Mouse (Mus musculus) urinary bladder, postnatal 36 days (tissue): Measurements from ENCODE around the gene Lsr.
"Not testable (repeated sequence)": the region's sequence is repeated elsewhere in the genome, so short reads cannot be mapped to it uniquely, and the experiment has no call there.

Source experiments
- DNase-seq, 2 experiments: peaks; one replicate each; pipeline ENCODE4 v3.0.0; 2022; ENCODE audit warnings: low spot score in 2 of 2, mixed read lengths in 1 of 2

Gene Lsr

DNA sequence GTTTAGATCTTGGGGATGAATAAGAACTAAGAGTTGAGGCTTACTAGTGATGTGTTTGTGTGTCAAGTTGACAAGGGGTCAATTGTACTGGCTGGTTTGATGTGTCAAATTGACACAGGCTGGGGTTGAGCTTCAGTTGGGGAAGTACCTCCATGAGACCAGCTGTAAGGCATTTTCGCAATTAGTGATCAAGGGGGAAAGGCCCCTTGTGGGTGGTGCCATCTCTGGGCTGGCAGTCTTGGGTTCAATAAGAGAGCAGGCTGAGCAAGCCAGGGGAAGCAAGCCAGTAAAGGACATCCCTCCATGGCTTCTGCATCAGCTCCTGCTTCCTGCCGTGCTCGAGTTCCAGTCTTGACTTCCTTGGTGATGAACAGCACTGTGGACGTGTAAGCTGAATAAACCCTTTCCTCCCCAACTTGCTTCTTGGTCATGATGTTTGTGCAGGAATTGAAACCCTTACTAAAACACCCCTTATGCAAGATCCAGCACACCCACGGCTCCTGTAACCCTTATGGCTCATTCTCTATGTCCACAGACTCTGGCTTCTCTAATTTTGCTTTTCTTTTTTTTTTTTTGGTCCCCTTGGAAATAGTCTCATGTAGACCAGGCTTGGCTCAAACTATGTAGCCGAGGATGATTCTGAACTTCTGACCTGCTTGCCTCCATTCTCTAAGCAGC, 37.7 kb downstream of the Lsr start:
- not testable (repeated sequence) for DNase-seq

DNA sequence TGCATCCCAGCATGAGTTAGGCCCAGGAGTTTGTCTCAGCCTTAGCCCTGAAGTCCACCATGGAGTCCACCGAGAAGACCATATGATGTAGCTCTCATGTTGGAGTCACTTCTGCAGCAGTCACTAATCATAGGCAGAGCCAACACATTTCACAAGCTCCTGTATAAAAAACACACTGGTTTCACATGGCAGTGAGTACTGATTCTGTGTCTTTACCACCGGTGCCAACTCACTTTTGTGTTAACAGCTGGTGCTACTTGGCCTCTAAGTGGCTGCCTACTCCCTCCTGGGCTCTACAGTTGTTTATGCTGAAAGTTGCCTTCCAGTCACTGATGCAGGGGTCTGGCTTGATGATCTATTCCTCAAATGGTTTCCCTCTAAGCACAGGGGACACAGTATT, 48.7 kb downstream of the Lsr start, which contains the start of gene Hamp2:
Gene Hamp2 (minus strand): TSS at position 101 of the 400 bp plus-strand sequence.
- not testable (repeated sequence) for DNase-seq

DNA sequence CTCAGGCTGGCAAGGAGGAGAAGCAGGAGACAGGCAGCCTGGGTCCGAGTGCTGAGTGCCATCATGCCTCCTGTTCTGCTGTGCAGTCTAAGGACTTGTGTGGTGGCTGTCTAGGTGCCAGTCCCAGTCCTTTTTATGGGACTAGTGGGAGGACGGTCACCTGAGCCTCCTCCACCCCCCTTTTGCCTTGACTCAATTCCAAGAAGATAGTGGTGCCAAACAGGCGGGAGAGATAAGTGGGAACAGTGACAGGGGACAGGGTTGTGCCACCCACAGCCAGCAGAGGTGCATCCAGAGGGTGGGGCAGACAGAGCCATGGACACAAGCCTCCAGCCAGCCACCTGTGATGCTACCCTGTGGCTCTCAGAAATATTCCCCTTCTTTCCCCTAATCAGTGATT, 49.2 kb downstream of the Lsr start:
- no peak for DNase-seq

DNA sequence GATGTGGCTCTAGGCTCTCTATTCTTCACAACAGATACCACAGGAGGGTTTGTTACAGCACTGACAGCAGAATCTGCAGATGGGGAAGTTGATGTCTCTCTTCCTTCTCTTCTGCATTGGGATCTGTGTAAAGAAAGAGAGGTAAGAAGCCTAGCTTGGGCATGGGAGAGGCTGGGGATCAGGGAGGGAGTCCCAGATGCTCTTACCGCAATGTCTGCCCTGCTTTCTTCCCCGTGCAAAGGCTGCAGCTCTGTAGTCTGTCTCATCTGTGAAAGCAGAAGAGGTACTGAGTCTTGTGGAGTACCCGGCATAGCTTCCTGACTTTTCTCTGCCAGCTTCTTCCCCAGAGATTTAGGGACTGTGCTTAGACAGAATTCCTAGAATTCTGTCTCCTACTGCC, 50.8 kb downstream of the Lsr start:
- DNase-seq: not testable (repeated sequence)

DNA sequence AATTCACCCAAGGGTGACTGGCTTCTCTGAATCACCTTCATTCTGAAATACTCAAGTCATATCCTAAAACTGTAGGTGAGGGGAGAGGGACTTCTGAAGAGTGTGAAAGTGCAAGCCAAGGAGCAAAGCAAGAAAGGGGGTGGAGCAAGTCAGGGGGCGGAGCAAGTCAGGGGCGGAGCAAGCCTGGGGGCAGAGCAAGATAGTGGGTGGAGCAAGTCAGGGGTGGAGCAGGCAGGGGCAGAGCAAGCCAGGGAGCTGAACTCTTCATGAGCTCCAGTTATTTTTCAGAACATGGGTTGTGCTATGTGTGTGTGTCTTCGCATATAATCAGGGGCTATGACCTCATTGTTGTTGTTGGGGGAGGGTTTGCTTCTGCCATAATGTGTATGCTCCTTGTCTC, 53.0 kb downstream of the Lsr start:
- no peak for DNase-seq

DNA sequence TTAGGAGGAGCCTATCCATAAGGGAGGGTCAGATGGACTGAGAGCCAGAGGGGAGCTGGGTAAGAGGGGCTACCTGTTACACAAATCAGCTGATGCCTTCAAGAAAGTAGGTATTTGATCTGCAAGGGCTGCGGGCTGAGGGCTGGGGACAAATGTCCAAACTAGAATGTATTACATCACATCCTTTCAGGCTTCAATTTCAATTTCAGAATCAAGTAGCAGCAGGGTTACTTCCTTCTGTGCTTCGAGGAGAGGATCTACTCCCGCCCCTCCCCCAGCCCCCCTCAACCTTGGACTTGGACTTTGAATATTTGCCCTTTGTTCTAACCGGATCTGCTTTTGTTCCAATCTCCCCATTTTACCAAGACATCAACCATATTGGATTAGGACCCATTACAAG, 56.0 kb downstream of the Lsr start:
- DNase-seq: no peak

DNA sequence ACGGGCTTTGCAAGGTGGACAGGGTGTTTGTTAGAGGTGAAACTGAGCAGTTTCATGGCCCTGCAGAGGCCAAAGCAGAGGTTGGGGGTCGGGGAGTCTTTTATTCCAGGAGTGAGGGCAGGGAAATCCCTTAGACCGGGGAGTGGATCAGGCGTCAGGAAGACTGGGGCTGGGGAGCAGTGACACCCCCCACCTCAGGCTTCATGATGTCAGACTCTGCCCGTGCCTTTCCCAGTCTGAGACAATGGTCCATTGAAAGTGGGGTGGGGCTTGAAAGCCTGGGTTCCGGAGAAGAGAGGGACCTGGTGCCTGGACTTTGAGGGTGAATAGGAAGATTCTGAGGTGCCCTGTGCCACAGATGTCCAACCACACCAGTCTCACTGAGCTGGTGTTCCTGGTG, 56.6 kb downstream of the Lsr start:
- DNase-seq: no peak

DNA sequence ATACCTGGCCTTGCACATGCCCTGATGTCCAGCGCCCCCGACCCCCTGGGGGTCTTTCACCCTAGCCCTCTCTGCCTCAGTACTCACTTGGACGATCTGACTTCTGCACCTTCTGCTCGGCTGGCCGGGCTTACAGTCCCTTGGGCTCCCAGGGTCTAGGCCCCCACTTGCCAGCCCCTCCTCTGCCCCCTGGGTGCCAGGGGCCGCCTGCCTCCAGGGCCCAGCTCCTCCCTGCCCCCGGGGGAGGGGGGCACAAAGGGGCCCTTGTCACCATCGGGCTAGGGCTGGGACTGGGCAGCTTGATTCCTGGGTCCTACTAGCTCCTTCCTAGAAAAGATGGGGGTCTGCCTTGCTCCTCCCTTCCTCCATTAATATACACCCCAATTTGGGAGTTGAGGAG, 58.5 kb downstream of the Lsr start, which contains the start of gene Mag:
Gene Mag (minus strand): TSS at position 142 of the 400 bp plus-strand sequence.
- no peak for DNase-seq

DNA sequence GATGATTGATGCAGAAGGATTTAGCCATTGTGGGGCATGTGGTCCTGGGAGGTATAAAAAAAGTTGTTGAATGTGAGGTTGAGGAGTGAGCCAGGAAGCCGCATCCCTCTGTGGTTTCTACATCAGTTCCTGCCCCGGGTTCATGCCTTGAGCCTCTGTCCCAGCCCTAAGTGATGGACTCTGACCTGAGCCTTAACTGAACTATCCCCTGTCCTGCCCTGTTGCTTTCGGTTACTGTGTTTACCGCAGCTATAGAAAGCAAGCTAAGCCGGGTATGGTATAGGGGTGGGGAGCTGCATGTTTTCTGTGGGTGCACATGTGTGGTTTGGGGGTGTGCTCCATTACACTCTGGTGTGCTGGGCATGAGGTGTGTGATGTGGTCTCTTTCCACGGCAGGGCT, 63.5 kb downstream of the Lsr start:
- no peak for DNase-seq

DNA sequence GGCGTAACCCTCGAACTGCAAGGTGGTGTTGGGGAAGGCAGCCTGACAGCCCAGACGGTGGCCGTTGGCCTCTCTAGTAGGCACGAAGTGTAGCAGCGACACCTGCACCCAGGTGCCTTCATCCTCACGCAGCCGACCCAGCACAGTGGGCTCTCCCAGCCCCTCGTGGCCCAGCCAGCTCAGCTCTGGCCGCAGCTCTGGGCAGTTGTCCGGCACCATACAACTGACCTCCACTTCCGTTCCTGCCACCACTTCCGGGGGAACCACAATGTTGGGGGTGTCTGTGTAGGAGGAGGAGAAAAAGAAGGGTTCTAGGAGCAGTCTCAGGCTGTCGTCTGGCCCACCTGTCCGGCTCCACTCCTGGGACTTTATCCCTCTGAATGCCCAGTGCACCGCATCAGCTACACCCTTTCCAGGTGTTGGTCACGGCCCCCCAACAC, 64.3 kb downstream of the Lsr start:
- no peak for DNase-seq

DNA sequence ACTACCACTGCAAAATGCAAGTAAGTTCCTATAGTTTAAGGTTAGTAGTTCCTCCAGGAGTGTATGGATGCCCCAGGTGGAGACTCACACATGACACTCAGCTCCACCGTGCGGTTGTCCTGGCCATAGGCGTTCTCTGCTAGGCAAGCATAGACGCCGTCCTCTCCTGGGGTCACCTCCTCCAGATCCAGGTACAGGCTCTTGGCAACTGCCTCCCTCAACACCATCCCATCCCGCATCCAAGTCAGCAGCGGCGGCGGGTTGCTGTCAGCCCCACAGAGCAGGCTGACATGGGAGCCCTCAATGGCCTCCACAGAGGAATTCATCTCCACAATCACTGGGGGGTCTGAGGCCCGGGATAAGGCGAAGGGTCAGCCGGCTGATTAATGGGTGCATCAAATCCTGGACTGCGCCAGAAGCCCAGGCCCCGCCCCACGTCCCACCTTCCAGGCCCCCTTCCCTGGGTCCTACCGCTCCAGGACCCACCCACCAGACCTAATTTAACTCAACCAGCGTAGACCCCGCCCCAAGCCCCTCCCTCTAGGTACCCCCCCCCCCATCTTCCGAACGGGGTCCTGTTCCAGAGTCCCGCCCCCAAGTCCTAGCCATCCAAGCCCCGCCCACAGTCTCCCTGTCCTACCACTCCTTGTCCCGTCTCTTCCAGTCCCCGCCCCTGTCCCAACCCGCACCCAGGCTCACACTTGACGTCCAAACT, 64.8 kb downstream of the Lsr start:
- no peak for DNase-seq
